Mouse (Mus musculus) midbrain, embryonic 12.5 days (tissue): Measurements from ENCODE around the gene Ets1. TPM values are rescaled to one million over a fixed set of nuclear protein-coding genes. Genes with fewer than 3 reads are reported as not detected.

ENCODE experiments used
- ATAC-seq: fragments of 200-750 bp; cut with Nextera tagmentation; 2 replicates; pipeline ENCODE4 v1.8.0; 2017; ENCODE audit warnings: low read depth, moderate TSS enrichment, moderate library complexity; ENCODE audit not compliant: low FRiP score
- H3K27ac ChIP-seq: fragments of 300-500 bp; sonication (generic); replicated peaks from 2 replicates; pipeline ENCODE4 v1.5.1; 2016; ENCODE audit warnings: mild to moderate bottlenecking
- H3K27me3 ChIP-seq: fragments of 300-500 bp; sonication (generic); 2 replicates; pipeline ENCODE4 v1.6.1; 2016; ENCODE audit warnings: mild to moderate bottlenecking
- H3K36me3 ChIP-seq: fragments of 300-500 bp; sonication (generic); 2 replicates; pipeline ENCODE4 v1.6.1; 2016
- H3K4me1 ChIP-seq: fragments of 300-500 bp; sonication (generic); 2 replicates; pipeline ENCODE4 v1.6.1; 2016
- H3K4me2 ChIP-seq: fragments of 300-500 bp; sonication (generic); replicated peaks from 2 replicates; pipeline ENCODE4 v1.6.1; 2016; ENCODE audit warnings: mild to moderate bottlenecking, moderate library complexity
- H3K4me3 ChIP-seq: fragments of 300-500 bp; sonication (generic); 2 replicates; pipeline ENCODE4 v1.5.1; 2016; ENCODE audit warnings: mild to moderate bottlenecking
- H3K9ac ChIP-seq: fragments of 300-500 bp; sonication (generic); replicated peaks from 2 replicates; pipeline ENCODE4 v1.6.1; 2016; ENCODE audit warnings: mild to moderate bottlenecking, moderate library complexity
- H3K9me3 ChIP-seq: fragments of 300-500 bp; sonication (generic); 2 replicates; pipeline ENCODE4 v1.6.1; 2016; ENCODE audit warnings: mild to moderate bottlenecking
- WGBS: fragments of 180-500 bp; shearing (Covaris S2); methylation state at CpG from one replicate; pipeline ENCODE4 v1.1.7; 2016; 5-methylcytosine and 5-hydroxymethylcytosine counted together
- polyA plus RNA-seq: library from polyadenylated mRNA; unstranded; fragments of >200 nt; fragmentation: Nextera tagmentation; extraction: Ambion mirVana; gene quantifications from 2 replicates; pipeline ENCODE4 v1.2.1, GENCODE M21; 2016

Gene Ets1
- polyA plus RNA-seq, 1 experiment from 2014 or later = 26.3 TPM

DNA sequence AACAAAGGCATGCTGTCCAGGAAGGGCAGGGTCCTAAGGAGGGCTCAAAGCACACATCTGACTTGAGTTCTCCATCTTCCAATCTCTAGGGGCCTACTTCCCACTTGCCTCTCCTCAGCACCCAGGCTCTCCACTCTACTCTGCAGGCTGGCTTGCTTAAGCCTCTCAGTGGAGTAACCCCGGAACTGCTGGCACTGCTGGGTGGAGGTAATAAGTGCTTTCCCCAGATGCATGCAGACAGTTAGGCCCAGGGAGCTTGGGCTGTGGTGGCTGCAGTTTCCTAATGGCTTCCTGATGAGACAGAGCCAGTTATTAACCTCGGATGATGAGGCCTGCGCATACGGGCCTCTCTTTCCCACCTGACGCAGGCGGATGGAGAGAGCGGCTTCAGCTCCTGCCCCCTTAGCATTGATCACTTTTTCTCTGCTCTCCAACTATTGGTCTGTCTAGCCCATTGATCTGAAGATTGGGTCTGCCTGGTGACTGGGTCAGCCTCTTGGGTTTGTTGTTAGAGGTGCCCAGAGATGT lies 76.4 kb downstream of the Ets1 start:
- WGBS = 92% methylated on average over 7 of the region's 7 CpGs
- peaks cover 8% of the 10 kb centered on the region for H3K4me1 ChIP-seq
- H3K27ac ChIP-seq = no peak overlapping the region

DNA sequence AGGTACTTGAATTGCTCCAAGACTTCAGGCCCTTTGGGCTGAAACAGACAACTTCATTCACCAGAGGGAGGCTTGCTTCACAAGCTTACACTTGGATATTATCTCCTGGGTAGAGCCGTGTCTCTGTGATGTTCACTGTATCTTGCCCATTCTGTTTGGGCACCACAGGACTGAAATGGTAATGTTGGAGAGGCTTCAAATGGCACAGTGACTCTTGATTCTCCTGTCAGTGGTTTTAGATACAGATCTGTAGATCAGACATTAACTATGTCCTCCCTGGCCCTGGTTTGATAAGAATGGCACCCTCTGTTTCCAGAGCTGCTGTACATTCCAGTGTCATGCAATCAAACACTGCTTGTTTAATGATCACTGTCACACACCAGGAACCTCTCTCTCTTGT lies 77.1 kb downstream of the Ets1 start:
- peaks cover 8% of the 10 kb centered on the region for H3K4me1 ChIP-seq
- 96% methylated on average over 1 of the region's 1 CpGs for WGBS

More for the DNA sequence above, 76.4 kb downstream of the Ets1 start:
- Histone ChIP-seq H3K36me3 (no peaks in the 10 kb centered on the region), H3K9me3 (peaks cover 5% of the 10 kb centered on the region), H3K9ac (no peak overlapping the region), H3K4me3 (no peak overlapping the region), H3K27me3 (peaks cover 26% of the 10 kb centered on the region), H3K4me2 (no peak overlapping the region)
- ATAC-seq = no peak

DNA sequence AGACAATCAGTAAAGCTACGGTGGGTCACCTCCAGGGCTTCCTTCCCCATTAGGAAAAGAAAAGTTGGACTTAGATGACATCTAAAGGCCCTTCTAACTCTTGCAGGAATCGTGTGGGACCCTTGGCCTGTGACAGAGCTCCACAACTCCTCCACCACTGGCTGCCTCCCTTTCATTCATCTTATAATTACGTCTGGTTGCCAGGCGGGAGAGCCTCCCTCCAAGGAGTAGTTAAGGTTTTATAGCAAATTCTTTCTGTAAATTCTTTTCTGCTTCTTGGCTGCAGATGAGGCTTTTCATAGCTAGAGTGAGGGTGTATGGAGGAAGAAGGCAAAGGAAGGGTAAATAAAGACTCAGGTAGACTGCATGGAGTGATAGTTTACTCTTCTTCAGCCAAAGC lies 77.8 kb downstream of the Ets1 start:
- no peak overlapping the region for H3K4me2 ChIP-seq
- no peak overlapping the region for H3K4me3 ChIP-seq
- no peak for ATAC-seq
- WGBS = 79% methylated on average over 4 of the region's 4 CpGs
- peaks cover 26% of the 10 kb centered on the region for H3K27me3 ChIP-seq
- peaks cover 5% of the 10 kb centered on the region for H3K9me3 ChIP-seq
- H3K36me3 ChIP-seq = no peaks in the 10 kb centered on the region
- H3K4me1 ChIP-seq = peaks cover 8% of the 10 kb centered on the region
- H3K27ac ChIP-seq = no peak overlapping the region
- H3K9ac ChIP-seq = no peak overlapping the region

More for the DNA sequence above, 77.1 kb downstream of the Ets1 start:
- peaks cover 5% of the 10 kb centered on the region for H3K9me3 ChIP-seq
- no peak for ATAC-seq
- H3K9ac ChIP-seq = no peak overlapping the region
- H3K4me3 ChIP-seq = no peak overlapping the region
- H3K27me3 ChIP-seq = peaks cover 26% of the 10 kb centered on the region
- H3K27ac ChIP-seq = no peak overlapping the region
- no peak overlapping the region for H3K4me2 ChIP-seq
- no peaks in the 10 kb centered on the region for H3K36me3 ChIP-seq

DNA sequence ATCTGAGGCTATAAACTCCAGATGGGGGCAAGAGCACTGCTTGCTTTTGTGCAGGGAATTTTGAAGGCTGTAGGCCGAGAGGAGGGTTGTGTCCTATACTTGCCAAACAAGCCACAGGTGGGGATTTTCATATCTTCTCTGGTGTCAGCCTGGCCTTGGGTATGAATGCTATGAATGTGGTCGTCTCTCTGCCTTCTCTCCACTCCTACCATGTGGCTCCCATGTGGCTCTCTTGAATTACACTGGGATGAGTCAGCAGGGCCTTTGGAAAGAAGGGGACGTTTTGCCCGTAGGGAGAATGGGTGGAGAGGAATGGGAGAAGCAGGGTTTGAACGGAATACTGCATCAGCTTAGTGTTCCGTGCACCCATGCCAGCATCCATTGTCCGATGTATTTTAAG lies 78.5 kb downstream of the Ets1 start:
- WGBS = 81% methylated on average over 7 of the region's 7 CpGs
- H3K4me3 ChIP-seq = no peak overlapping the region
- H3K36me3 ChIP-seq = no peaks in the 10 kb centered on the region
- no peak for ATAC-seq
- H3K9me3 ChIP-seq = peaks cover 5% of the 10 kb centered on the region
- peaks cover 26% of the 10 kb centered on the region for H3K27me3 ChIP-seq
- no peak overlapping the region for H3K9ac ChIP-seq
- H3K4me1 ChIP-seq = peaks cover 8% of the 10 kb centered on the region
- no peak overlapping the region for H3K27ac ChIP-seq
- no peak overlapping the region for H3K4me2 ChIP-seq

DNA sequence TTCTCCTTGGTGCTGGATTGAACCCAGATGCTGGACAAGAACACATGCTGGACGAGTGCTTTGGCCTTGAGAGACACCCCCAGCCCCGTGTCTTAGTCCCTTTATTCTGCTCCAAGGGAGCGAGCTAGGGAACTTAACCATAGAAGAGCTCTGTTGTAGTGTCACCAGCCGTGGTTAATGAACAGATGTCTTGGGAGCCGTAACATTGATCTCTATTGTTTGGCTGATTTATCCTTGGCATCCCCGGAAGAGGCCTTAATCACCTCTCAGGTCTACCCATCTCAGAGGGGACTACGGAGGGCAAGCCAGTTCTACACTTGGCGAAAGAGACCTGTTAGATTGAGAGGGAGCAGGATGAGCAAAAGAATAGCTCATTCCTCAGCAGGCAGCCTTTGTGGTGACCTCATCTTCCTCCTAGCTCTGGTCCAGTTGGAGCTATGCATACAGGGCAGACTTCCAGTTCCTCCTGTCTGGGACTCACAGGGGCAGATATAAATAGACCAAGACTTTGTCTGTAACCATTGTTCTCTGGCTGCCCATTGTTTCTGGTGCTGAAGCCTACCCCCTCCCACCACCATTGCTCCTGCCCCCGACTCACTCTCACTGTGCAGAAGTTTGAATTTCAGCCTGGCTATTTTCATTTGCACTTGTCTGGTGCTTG lies 79.9 kb downstream of the Ets1 start:
- H3K4me2 ChIP-seq = no peak overlapping the region
- H3K27me3 ChIP-seq = peaks cover 20% of the 10 kb centered on the region
- WGBS = 11% methylated on average over 9 of the region's 9 CpGs
- H3K9ac ChIP-seq = no peak overlapping the region
- no peak for ATAC-seq
- no peaks in the 10 kb centered on the region for H3K36me3 ChIP-seq
- peaks cover 8% of the 10 kb centered on the region for H3K4me1 ChIP-seq
- H3K9me3 ChIP-seq = peaks cover 1% of the 10 kb centered on the region
- no peak overlapping the region for H3K4me3 ChIP-seq
- no peak overlapping the region for H3K27ac ChIP-seq

DNA sequence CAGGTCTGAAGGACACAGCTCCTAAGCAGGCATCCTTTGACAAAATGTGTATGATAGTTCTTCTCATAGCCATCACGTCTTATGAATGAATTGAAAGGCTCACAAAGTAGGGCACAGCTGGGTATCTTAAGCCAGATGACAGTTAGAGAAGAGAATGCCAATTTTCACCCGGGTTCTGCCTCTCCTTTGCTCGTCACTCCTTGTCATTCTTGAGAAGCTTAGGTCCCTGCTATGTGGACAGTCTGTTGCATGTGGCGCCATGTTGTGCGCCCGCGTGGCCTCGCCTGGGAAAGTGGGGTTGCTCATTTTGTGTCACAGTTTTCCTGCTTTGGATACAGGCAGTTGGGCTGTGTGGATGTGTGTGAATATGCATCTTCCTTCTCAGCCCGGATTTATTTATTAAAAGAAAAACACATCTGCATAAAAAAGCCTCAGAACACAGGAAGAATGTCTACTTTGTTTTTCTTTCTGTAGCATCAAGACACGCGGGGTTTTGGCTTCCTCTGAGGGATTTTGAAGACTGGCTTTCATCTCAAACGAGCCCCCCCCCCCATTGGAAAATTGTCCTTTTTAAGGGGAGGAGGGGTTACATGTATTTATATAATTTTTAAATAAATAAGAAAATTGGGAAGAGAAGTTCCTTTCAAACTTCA lies 81.4 kb downstream of the Ets1 start:
- H3K4me1 ChIP-seq = peaks cover 8% of the 10 kb centered on the region
- no peak overlapping the region for H3K9ac ChIP-seq
- H3K4me3 ChIP-seq = no peak overlapping the region
- ATAC-seq = no peak
- H3K9me3 ChIP-seq = no peaks in the 10 kb centered on the region
- no peaks in the 10 kb centered on the region for H3K36me3 ChIP-seq
- WGBS = 70% methylated on average over 12 of the region's 12 CpGs
- H3K27me3 ChIP-seq = peaks cover 13% of the 10 kb centered on the region; the same call in 1 of the 2 replicates
- no peak overlapping the region for H3K27ac ChIP-seq
- no peak overlapping the region for H3K4me2 ChIP-seq

DNA sequence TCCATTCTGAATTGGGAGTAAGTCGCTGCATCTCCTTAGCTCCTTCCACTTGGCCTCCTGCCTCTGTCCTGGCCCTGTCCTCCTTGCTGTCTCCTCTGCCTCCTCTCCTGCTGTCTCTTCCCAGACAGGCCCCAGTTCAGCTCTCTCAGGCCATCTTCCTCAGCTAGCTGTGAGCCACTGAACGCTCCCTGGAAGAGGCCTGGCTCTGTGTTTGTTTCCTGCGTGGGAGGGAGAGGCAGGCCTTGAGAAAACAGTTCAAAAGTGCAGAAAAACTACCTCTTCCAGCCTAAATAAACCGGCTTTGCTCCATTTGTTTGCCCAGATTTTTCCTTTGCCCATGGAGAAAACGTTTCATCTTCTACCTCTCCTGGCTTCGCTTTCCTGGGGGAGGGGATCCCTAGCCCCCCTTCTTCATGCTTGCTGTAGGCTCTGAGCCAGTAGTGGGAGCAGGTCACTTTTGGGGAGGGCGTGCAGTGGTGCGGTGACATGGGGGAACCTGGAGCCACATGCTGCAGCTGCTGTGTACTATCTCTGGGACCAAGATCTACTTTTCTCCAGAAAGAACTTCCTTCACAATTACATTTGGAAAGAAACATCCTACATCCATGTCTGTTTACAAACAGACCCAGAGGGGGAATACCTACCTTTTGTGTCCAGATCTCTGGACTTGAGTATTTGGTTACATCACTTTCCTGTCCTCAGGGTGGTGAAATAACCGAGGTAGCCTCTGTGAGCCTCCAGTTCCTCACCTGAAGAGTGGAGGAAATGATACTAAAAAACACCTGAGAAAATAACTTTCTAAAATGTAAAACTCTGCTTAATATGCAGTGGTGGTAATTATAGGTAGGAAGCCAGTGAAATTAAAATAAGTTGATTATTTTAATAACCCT lies 82.2 kb downstream of the Ets1 start:
- no peak overlapping the region for H3K4me2 ChIP-seq
- H3K4me3 ChIP-seq = no peak overlapping the region
- no peak for ATAC-seq
- peaks cover 13% of the 10 kb centered on the region; the same call in 1 of the 2 replicates for H3K27me3 ChIP-seq
- peaks cover 8% of the 10 kb centered on the region for H3K4me1 ChIP-seq
- H3K9me3 ChIP-seq = no peaks in the 10 kb centered on the region
- H3K36me3 ChIP-seq = no peaks in the 10 kb centered on the region
- H3K9ac ChIP-seq = no peak overlapping the region
- no peak overlapping the region for H3K27ac ChIP-seq
- WGBS = 68% methylated on average over 9 of the region's 9 CpGs

DNA sequence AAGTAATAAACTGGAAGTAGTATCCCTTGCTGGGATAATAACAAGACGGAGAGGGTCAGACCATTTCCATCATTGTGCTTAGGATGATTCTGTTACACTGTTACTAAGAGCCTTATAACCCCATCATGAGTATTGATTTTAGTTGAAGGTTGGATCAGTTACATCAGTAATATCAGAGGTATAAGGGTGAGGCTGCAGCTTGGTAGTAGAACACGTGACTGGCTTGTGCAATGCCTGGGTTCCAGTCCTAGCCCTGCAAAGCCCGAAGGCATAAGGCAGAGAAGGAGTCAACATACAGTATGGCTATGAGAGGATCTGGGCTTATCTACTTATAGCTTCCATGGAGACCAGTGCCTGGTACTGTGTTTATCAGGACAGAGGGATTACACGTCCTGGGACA lies 82.8 kb downstream of the Ets1 start:
- Histone ChIP-seq H3K4me1 (peaks cover 8% of the 10 kb centered on the region), H3K27me3 (peaks cover 11% of the 10 kb centered on the region; the same call in 1 of the 2 replicates), H3K4me2 (no peak overlapping the region), H3K27ac (no peak overlapping the region), H3K9ac (no peak overlapping the region), H3K4me3 (no peak overlapping the region), H3K9me3 (no peaks in the 10 kb centered on the region), H3K36me3 (no peaks in the 10 kb centered on the region)
- ATAC-seq = no peak
- WGBS = 81% methylated on average over 4 of the region's 4 CpGs

DNA sequence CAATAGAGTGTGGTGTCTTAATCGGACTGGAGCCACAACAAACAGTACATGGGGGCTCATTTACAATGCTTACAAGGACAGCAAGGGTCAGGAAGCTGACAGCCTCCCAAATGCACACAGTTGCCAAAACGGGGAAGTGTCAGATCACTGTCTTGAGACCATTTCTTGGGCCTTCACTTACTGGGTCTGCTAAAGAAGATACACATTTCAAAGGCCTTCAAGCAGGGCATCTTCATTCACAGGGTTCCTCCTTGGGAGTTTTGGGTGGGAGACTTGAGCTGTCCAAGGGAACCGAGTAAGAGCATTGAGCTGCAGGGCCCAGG lies 83.9 kb downstream of the Ets1 start:
- Histone ChIP-seq H3K36me3 (no peaks in the 10 kb centered on the region), H3K27ac (no peak overlapping the region), H3K9me3 (no peaks in the 10 kb centered on the region), H3K9ac (no peak overlapping the region), H3K27me3 (peaks cover under 1% of the 10 kb centered on the region; the same call in 1 of the 2 replicates), H3K4me1 (peaks cover 8% of the 10 kb centered on the region), H3K4me2 (no peak overlapping the region), H3K4me3 (no peak overlapping the region)
- WGBS = 69% methylated on average over 3 of the region's 3 CpGs
- ATAC-seq = no peak

DNA sequence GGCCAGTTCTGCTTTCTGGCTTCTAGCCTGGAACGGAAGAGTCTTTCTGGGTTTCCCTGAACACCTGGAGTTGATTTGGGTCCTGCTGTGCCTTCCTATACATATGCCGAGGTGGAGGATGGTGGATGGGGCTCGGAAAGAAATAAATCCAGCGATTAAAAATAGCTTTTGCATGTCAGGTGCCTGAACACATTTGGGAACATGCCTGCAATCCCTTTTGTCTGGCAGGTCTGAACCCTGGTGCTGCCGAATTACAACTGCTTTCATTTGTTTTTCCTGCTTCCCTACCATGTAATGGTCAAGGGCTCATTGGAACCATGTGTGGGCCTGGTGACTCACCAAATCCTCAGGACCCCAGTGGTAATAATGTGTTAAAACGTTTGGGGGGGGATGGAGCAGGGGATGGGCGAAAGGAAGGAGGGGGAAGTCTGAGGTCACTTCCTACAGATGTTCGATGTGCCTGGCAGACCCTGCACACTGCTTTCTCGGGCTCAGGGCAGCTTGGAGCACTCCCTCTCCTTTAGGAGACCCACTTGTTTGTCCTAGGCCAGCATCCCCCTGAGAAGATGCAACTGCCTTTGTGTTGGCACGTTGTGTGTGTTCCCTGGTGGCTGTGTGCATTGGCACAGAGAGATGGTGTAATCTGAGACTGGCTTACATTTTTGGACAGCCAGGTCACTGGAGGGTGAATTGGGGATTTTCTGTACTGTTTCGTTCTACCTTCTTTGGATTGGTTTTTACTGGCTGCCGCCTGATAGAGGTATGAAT lies 84.4 kb downstream of the Ets1 start:
- no peak overlapping the region for H3K4me2 ChIP-seq
- H3K9me3 ChIP-seq = no peaks in the 10 kb centered on the region
- ATAC-seq = no peak
- no peak overlapping the region for H3K4me3 ChIP-seq
- H3K27ac ChIP-seq = no peak overlapping the region
- H3K27me3 ChIP-seq = no peaks in the 10 kb centered on the region
- WGBS = 49% methylated on average over 12 of the region's 12 CpGs
- H3K9ac ChIP-seq = no peak overlapping the region
- H3K4me1 ChIP-seq = peaks cover 8% of the 10 kb centered on the region
- H3K36me3 ChIP-seq = no peaks in the 10 kb centered on the region

DNA sequence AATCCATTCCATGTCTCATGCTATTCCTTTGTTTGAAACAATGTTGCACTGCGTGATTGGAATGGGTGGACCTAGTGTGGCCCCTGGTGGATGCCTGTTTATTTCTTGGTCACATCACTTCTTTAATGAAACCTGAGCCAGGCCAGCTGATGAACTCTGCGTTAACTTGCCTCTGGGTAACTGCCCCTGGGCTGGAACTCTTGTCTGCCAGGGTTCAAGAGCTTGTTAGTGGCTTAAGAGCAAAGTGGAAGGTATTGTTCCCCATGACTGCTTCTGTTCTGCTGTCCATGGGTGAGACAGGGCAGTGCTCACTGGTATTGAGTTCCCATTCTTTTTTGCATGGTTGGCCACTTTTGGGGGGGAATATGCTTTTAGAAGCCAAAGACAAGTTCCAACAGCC lies 85.1 kb downstream of the Ets1 start:
- no peaks in the 10 kb centered on the region for H3K9me3 ChIP-seq
- no peak overlapping the region for H3K27ac ChIP-seq
- no peak overlapping the region for H3K4me2 ChIP-seq
- WGBS = 52% methylated on average over 2 of the region's 2 CpGs
- no peaks in the 10 kb centered on the region for H3K36me3 ChIP-seq
- H3K4me1 ChIP-seq = peaks cover 3% of the 10 kb centered on the region
- ATAC-seq = no peak
- H3K27me3 ChIP-seq = no peaks in the 10 kb centered on the region
- no peak overlapping the region for H3K9ac ChIP-seq
- H3K4me3 ChIP-seq = no peak overlapping the region
